Mouse (Mus musculus) myocyte (in vitro differentiated cells): ENCODE data around the gene Pex7.

Source experiments
- CEBPB ChIP-seq: IDR thresholded peaks from 2 replicates; pipeline ENCODE4 v1.6.1; 2011; ENCODE audit warnings: mild to moderate bottlenecking, moderate library complexity; ENCODE audit not compliant: poor library complexity, insufficient read depth, severe bottlenecking
- E2F4 ChIP-seq: IDR thresholded peaks from one replicate; pipeline ENCODE4 v1.6.1; 2011; ENCODE audit warnings: mild to moderate bottlenecking, control low read depth, moderate library complexity; ENCODE audit not compliant: insufficient read depth
- MAX ChIP-seq: IDR thresholded peaks from one replicate; pipeline ENCODE4 v1.6.1; 2011; ENCODE audit warnings: low read depth, mild to moderate bottlenecking, control low read depth
- MYOD1 ChIP-seq, 3 experiments: IDR thresholded peaks; one replicate each; pipeline ENCODE4 v1.6.1; 2011; ENCODE audit warnings: control low read depth in 2 of 3, low read depth in 2 of 3, mild to moderate bottlenecking in 2 of 3, moderate library complexity in 1 of 3; ENCODE audit not compliant: insufficient read length in 2 of 3, control insufficient read depth in 1 of 3
- MYOG ChIP-seq, 3 experiments: IDR thresholded peaks; one replicate each; pipeline ENCODE4 v1.6.1; 2011; ENCODE audit warnings: control low read depth in 2 of 3, low read depth in 2 of 3, mild to moderate bottlenecking in 2 of 3; ENCODE audit not compliant: insufficient read length in 2 of 3, control insufficient read depth in 1 of 3, insufficient read depth in 1 of 3
- POLR2A ChIP-seq: IDR thresholded peaks from one replicate; pipeline ENCODE4 v1.6.1; 2011; ENCODE audit warnings: low read depth, mild to moderate bottlenecking, control low read depth, moderate library complexity; ENCODE audit not compliant: insufficient read length
- POLR2AphosphoS2 ChIP-seq: IDR thresholded peaks from one replicate; pipeline ENCODE4 v1.6.1; 2011; ENCODE audit warnings: low read depth, control low read depth; ENCODE audit not compliant: insufficient read length
- REST ChIP-seq: IDR thresholded peaks from one replicate; pipeline ENCODE4 v1.6.1; 2011; ENCODE audit warnings: mild to moderate bottlenecking, control low read depth, moderate library complexity; ENCODE audit not compliant: insufficient read depth, insufficient read length
- SRF ChIP-seq: IDR thresholded peaks from one replicate; pipeline ENCODE4 v1.6.1; 2011; ENCODE audit warnings: low read depth; ENCODE audit not compliant: control insufficient read depth, insufficient read length
- TCF12 ChIP-seq: IDR thresholded peaks from one replicate; pipeline ENCODE4 v1.6.1; 2011; ENCODE audit warnings: mild to moderate bottlenecking, control low read depth; ENCODE audit not compliant: poor library complexity, insufficient read depth, severe bottlenecking
- TCF3 ChIP-seq: IDR thresholded peaks from one replicate; pipeline ENCODE4 v1.6.1; 2011; ENCODE audit warnings: low read depth, control low read depth; ENCODE audit not compliant: insufficient read length

DNA sequence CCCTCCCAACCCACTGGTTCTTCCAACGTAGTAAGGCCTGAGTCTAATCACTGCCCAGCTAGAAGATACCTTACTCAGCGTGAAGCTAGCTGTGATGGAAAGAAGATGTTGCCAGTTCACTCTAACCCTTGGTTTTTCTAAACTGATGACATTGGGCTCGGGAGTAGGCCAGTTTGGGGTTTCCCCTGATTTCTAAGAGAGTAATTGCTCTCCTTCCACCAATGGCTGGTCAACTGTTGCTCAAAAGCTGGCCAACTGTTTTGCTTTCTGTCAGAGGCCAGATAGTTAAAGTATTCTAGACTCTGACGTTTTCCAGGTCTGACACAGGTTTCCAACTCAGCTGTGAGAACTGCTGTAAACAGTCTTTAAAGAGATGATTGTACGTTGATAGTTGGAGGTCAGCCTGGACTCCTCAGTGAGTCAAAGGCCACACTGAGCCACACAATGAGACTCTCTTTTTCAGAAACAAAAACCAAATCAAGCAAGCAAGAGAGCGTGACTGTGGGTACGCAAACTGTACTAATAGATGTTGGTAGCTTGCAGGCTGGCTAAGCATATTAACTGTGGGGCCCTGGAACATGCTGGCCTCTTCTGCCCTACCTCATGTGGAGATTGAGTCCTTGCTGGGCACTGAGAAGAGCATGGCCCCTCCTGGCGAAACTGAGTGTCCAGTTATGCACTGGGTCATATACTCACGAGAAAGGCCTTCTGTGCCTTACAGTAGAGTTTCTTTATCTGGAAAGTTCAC, 29.6 kb upstream of the Pex7 start:
- TF ChIP-seq SRF (no peak), POLR2AphosphoS2 (no peak), MYOD1 (IDR thresholded peaks at IDR 0.05; ENCODE audit: control insufficient read depth in 1 of 3, insufficient read length in 2 of 3, low read depth in 2 of 3) (no peak), POLR2A (no peak), MAX (no peak), MYOG (IDR thresholded peaks at IDR 0.05; ENCODE audit: control insufficient read depth in 1 of 3, insufficient read depth in 1 of 3, insufficient read length in 2 of 3, low read depth in 2 of 3) (no peak), CEBPB (no peak), TCF12 (no peak), E2F4 (no peak), REST (no peak), TCF3 (no peak)
